Mouse (Mus musculus): Measurements from ENCODE around the gene 9930104L06Rik. TPM values are rescaled to one million over a fixed set of nuclear protein-coding genes. Genes with fewer than 3 reads are reported as not detected.

Gene 9930104L06Rik
- total RNA-seq, 2 experiments from 2014 or later = 6.7 to 6.8 TPM

DNA sequence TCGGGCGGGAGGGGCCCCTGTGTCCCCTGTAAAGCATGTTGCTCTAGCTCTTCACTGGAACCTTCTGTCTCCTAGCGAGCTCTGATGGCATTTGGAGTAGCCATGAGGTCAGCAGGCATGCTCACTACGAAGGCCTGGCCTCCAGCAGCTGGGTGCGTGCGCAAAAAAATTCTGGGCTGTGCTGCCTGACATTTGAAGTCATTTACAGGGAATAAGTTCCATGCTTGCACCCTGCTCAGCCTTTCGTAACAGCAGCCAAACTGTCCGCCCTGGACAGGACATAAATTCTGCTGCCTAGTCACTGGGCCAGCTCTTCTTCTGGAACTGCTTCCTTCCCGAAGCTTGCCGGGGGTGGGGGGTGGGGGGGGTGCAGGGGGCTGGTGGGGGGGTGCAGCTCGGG lies 22.2 kb downstream of the 9930104L06Rik start:
- DNase-seq = peak; percentile 39

- no peak for DNase-seq
Observed at GRCm38 (mm10) chr4:124960940-124961339, 24.1 kb downstream of the 9930104L06Rik start.

GRCm38 (mm10) chr4:124962576-124962975 lies 25.7 kb downstream of the 9930104L06Rik start:
- DNase-seq = no peak

DNA sequence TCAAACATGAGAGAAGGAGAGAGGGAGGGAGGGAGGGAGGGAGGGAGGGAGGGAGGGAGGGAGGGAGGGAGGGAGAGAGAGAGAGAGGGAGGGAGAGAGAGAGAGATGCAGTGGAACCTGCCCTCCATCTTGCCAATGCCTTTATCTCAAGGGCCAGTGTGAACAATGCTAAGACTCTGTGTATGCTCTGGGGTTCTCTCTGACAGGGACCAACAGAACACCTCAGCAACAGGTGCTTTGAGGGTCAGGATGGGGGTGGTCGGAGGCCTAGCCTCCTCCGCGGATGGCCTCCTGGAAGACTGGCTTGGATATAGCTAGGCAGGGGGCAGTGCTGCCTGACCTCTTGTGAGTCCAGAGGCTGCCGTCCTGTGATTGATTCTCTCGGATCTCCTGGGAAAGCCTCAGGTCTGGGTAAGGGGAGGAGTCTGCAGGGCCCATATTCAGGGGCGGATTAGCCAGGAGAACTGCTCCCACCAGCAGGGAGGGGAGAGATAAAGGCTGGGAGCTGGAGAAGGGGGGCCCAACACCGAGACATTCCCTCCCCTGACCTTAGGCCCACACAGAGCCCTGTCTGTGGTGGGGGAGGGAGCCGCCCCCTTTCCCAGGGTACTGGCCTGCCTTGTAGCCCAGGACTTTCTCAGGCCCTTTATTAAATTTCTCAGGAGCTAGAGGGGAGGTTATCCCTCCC lies 28.2 kb downstream of the 9930104L06Rik start:
- no peak for DNase-seq

- no peak for DNase-seq
Observed at GRCm38 (mm10) chr4:124968711-124969110, 31.9 kb downstream of the 9930104L06Rik start.

- DNase-seq = no peak
Observed at GRCm38 (mm10) chr4:124969219-124969848, 32.5 kb downstream of the 9930104L06Rik start.

DNA sequence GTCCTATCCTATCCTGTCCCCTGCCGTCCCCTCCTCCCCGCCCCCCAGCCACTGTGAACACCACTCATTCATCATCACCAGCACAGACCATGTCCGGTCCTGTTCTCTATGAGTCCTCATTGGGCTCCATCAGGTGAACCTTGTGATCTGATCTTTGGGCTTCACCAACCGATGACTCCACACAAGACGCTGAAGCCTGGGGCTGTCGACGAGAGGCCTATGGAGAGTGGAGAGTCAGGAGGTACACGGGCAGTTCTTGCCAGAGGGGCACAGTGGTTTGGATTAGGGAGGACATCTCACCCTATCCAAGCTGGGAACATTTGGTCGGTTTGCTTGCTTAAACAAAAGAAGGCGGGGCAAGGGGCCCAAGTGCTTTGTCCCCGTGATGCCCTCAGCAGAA lies 33.3 kb downstream of the 9930104L06Rik start:
- no peak for DNase-seq

GRCm38 (mm10) chr4:124970677-124971076 lies 33.8 kb downstream of the 9930104L06Rik start:
- DNase-seq = no peak

DNA sequence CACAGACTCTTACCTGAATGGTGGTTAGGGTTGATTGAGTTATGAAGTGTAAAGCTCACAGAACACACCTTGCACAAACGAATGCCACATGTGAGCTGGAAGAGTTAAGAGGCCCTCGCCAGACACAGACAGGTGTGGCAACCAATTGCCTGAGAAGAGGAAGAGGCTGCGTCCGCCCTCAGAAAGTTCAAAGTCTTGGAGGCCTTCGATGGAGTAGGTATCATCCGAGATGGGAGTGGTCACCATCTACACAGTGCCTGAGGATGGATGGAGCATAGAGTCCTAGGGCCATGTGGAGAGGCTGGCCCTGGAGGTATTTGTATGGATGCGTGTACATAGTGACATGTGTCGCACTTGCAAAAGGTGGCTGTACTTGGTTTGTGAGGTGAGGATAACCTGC lies 34.2 kb downstream of the 9930104L06Rik start:
- DNase-seq = no peak

- no peak for DNase-seq
Observed at GRCm38 (mm10) chr4:124972316-124972715, 35.5 kb downstream of the 9930104L06Rik start.

DNA sequence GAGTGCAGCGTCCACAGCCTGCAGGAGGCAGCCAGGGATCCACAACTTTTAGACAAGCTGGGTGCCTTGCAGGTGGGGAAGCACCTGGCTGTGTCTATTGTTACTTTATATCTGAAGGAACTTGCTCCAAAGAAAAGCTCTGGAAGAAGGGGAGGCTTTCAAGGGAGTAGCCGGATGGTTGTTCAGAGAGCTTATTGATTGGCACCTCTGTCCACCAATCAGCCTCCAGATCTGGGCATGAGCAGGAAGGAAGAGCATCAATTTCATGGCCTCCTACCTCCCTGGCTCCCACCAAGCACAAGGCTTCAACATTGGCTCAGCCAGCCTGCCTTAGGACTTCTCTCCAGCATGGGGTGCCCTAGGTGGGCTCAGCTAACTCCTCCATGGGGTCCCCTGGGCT lies 36.4 kb downstream of the 9930104L06Rik start:
- DNase-seq = no peak

- no peak for DNase-seq
Observed at GRCm38 (mm10) chr4:124978201-124978600, 41.4 kb downstream of the 9930104L06Rik start.

DNA sequence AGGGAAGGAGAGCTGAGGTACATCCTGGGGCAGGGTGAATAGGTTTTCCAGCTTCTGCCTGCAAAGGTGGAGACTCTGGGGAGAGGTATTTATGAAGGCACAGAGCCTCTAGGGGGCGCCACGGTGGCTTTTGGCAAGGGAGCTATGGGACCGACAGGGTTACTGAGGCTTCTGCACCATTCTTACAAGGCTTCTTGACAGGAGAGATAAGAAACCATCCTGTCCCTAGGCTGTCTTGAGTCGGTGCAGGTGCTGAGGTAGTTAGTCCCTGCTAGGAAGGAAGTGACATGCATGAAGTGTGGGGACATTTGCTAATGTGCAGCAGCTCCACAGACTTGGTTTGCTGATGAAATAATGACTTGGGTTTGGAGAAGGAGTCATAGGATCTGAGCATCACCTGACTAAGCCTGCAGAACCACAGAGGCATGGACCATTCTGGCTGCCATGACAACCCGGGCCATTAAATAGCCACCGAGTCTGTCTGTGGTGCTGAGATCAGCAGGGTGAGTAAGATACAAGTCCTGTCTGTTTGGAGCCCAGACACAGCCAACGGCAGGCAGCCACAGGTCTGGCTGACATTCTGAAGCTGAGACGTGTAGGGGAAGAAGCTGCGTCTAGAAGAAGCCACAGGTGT lies 47.2 kb downstream of the 9930104L06Rik start:
- DNase-seq = no peak

GRCm38 (mm10) chr4:124984871-124985670 lies 48.2 kb downstream of the 9930104L06Rik start:
- no peak for DNase-seq

- DNase-seq = no peak
Observed at GRCm38 (mm10) chr4:124985671-124986602, 49.1 kb downstream of the 9930104L06Rik start, which contains the start of gene Rspo1. Gene Rspo1, plus strand, starts transcription at chr4:124986430.

DNA sequence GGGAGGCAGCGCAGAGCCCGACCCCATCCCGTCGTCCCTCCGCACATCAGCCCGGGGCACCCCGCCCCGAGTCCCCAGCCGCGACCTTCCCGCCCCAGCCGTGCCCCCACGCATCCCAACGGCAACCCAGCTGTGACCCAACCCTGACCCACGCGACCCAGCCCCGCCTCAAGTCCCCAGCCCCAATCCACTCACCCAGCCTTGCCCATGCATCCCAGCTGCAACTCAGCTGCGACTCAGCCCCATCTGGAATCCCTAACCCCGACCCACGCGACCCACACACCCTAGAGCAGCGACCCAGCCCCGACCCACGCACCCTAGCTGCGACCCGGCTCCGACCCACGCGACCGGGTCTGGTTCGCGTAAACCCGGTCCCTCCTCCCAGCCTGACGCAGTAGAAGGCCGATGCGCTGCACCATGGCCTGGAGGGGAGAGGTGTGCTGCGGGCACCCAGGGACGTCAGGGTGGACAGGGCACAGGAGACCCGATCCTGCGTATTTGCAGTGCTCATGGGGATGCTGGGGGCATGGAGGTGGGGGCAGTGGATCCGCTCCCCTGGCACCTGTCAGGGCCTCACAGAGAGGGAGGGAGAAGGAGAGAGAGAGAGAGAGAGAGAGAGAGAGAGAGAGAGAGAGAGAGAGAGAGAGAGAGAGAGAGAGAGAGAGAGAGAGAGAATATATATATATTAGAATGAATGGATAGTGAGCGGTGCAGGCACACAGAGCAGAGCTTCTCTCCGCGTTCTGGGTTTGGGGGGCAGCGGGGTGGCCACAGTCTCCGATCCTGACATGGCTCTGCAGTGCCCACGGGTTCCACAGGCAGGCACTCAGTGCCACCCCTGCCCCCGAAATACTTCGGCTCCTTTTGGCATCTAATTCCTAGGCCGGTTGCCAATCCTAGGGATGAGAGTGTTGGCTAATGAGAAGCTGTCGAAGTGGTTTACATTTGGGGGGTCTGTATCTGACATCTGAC lies 50.2 kb downstream of the 9930104L06Rik start:
- no peak for DNase-seq

DNA sequence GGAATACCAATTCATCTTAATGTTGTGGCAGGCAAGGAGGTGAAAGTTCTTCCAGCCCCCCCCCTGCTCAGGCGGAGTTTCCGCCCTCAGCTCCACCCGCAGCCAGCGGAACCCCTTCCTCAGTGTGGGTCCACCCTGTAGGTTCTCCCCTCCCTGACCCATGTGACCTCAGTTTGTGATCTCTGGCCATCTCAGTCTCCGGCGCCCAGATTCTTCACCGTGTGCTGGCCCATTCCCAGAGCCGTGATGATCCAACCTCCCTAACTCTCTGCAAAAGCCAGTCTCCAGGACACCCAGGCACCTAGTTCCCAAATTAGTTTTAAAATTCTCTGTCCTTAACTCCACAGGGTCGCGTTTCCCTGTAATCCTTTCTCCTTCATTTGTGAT lies 50.9 kb downstream of the 9930104L06Rik start:
- no peak for DNase-seq

GRCm38 (mm10) chr4:124988382-124988781 lies 51.5 kb downstream of the 9930104L06Rik start:
- no peak for DNase-seq

GRCm38 (mm10) chr4:124989787-124990253 lies 53.0 kb downstream of the 9930104L06Rik start:
- no peak for DNase-seq

DNA sequence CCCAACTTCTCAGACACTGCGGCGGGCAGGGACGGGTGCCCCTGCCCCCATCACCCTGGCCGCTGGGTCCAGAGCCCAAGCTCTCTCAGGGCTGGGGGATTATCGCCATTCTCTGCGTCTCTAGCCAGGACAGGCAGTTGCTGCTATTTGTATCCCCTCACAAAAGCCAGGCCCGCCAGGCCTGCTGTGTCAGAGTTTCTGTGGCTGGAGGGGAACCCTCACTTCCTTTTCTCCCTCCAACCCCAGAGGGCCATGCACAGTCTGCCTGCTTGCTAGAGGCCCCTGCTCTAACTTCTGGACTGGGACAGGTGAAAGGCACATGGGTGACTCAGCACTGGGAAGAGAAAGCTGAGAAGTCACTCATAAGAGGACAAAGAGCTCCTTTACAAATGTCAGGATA lies 53.5 kb downstream of the 9930104L06Rik start:
- no peak for DNase-seq
